Mouse (Mus musculus) ES-CJ7 (cell line): ENCODE data around the gene Zfp280d.

Experiments
- DNase-seq: peaks from one replicate; pipeline ENCODE4 v3.0.0; 2011; ENCODE audit warnings: low read depth, low spot score

The Zfp280d gene

GRCm38 (mm10) chr9:72274677-72275076 lies at the start of gene Zfp280d:
Zfp280d (plus strand) TSS chr9:72274860.
- DNase-seq, result peak; percentile 89

DNA sequence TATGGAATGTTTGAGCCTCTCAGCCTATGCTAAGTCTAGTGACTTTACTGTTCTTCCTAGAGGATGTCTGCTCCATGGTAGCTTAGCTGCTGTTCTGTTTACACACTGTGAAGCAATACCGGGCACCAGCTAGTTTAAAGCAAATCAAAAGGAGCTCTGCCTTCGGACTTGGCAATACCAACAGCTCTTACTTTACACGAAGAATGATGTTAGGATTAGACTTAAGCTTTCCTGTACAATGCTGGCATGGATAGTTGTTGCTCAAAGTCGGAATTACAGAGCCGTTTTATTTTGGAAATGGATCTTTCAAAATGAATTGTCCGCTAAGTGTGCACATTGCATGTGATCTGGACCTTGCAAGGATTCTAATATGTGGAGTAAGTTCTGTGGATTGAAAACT lies 48.1 kb upstream of the Zfp280d start:
- no peak for DNase-seq

- no peak for DNase-seq
Measured at GRCm38 (mm10) chr9:72252656-72253055, 22.0 kb upstream of the Zfp280d start.

GRCm38 (mm10) chr9:72255227-72255626 lies 19.4 kb upstream of the Zfp280d start:
- peak; percentile 57 for DNase-seq

DNA sequence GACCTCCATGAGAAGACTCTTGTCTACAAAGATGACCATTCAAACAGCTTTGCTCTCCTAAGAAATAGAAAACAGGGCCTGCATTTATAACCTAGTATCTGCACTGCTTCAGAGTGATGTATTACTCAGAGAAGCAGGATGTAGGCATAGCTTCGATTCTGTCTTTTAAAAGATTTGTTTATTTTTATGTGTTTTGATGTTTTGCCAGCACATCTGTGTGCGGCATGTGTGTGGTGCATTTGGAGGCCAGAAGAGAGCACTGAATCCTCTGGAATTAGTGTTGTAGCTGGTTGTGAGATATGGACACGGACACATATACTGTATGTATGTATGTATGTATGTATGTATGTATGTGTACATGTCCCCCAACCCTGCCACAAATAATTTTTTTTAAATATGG lies 18.0 kb upstream of the Zfp280d start:
- DNase-seq, result no peak

DNA sequence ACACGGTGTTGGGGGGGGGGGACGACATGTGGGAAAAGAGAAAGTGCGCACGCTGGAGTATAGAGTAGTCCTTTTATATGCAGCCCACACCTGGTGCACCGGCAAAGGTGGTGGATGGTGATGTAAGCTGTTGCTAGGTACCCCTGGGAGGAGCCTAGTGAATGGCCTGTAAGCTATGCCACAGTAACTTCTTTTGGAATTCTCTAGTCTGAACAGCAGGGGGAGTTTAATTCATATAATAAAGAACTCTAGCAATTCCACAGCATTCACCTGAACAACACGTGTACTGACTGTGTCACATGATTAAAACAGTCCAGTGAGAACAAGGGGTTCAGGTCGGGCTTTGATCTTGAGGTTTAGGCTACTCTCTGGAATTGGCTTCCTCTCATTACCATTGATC lies 14.3 kb upstream of the Zfp280d start:
- DNase-seq, result peak; percentile 80

- peak; percentile 50 for DNase-seq
Measured at GRCm38 (mm10) chr9:72264859-72265258, 9.8 kb upstream of the Zfp280d start.

DNA sequence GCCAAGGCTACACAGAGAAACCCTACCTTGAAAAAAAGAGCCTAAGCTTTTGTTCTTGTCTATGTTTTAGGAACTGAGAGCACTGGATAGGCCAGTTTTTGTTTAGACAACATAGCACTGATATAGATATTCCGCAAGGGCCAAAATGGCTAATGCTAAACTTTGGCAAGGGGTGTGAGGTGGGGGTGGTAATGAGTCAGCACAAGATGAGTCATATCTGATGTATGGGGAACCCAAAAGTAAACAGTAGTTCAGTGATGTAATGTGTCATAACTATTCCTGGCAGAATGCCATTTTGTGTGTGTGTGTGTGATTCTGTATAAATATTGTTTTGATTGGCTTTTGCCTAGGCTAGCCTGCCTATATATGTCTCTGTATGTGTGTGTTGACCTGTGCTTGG lies 4.5 kb upstream of the Zfp280d start:
- no peak for DNase-seq

DNA sequence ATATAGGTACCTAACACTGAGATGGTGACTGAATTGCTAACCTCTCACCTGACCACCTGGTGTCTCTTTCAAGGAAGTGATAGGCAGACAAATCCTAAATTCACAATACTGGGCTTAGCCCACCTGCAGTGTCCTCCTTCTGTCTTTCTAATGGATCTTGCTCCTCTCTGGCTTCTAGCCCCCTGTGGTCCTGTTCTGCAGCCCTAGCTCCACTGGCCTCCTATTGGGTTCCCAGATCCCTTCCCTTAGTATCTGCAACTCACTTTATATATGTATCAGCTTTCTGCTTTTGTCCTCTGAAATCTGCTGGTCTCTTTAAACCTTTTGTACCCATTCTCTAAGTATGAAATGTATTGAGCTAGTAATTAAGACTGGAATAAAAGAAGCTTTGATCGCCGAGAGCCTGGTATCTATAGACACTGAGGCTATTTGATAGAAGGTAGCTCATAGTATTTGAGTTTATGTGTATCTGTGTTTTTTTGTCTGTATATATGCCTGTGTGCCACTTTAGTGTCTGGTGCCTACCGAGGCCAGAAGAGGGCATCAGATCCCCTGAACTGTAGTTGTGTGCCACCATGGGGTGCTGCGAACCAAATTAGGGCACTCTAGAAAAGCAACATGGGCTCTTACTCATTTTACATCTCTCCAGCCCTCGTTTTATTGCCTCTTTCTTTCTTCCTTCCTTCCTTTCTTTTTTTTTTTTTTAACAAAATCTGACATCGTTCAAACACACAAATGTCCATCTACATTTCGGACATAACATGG lies 832 bp upstream of the Zfp280d start:
- peak; percentile 42 for DNase-seq

DNA sequence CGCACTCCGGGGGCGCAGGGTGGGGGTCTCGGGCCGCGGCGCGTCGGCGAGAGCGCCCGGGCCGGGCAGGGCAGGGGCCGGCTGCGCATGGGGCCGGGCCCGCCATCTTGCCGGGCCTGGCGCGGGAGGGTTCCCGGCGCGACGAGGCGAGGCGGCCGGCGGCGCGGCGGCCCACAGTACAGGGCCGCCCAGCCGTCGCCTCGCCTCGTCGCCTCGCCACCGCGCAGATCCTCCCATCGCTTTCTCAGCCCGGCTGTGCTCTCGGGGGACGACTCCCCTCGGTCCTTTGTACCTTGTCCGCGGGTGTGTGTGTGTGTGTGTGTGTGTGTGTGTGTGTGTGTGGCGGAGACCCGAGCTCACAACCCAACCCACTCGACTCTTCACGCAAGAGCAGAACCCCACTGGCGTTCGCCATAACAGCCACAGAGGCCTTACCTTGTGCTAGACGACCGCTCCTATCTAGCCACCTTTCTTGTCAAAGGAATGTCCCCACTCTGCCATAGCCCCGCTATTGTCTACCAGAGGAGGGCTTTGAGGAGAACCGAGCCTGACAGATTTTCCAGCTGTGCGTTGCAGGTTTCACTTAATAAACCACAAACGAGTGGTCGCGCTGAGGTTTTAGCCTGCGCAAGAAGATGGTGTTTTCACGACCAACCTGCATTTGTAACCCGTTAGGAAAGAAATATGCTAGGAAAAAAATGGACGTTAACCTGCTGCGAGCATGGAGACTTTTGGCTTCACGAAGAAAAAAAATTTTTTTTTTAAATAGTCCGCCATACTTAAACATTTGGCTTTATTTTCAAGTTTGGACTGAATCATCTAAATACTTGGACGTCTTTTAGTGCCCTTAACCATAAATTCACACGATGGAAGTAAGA lies 680 bp downstream of the Zfp280d start:
- DNase-seq, result peak; percentile 55

DNA sequence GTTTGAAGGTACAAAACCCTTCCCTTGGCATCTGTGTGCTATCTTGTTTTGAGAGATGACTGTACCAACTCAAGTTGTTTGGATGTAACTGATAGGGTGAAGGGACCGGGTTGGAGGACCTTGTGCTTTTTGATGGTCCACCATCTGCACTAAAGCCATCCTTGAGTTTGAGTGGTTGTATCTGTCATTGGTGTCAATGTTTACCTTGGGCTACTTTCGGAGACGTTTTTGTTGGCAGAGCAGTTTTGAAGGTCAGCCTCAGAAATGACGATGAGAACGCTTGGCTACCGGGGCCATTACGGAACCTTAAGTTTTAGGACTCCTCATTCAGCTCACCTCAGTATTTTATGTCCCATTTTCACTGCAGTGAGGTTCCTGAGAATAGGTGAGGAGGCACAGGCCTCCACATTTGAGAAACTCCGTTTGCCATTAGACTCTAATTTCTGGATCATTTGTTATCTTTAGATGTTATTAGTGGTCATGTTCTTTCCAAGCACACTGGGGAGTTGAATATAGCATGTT lies 1.4 kb downstream of the Zfp280d start:
- no peak for DNase-seq

DNA sequence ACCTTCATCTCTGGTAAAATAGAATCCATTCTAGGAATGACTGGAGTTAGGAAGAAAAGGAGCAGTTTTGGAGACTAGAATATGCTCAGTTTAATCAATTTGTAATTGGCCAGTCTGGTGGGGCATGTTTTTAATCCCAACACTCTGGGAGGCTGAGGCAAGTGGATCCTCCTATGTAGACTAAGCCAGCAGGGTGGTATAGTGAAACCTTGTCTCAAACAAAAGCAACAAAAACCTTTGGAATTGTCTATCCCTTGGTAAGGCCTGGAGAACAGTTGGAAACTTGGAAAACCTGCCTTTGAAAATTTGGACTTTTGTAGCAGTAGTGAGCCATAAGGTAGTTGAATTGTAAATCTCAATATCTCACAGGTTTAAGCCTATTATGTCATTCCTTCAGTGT lies 2.3 kb downstream of the Zfp280d start:
- no peak for DNase-seq

GRCm38 (mm10) chr9:72279943-72280342 lies 5.3 kb downstream of the Zfp280d start:
- no peak for DNase-seq

DNA sequence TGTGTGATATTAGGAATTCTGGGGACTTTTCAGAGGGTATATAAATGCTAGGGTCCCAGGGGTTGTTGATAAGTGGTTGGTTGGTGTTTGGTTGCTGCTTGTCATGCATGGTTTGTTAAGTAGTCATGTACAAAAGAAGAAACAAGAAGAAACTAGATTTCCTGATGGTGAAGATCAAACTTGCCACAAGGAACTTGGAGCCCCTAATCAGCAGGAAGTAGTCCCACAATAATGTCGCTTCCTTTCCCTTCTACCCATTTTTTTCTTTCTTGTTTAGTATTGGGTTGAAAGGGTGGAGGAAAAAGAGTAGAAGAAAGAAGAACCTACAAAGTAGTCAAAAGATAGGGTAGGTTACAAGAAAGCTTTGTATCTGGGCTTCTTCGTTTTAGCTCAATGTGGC lies 13.0 kb downstream of the Zfp280d start:
- DNase-seq, result no peak

- no peak for DNase-seq
Measured at GRCm38 (mm10) chr9:72288210-72288609, 13.6 kb downstream of the Zfp280d start.

DNA sequence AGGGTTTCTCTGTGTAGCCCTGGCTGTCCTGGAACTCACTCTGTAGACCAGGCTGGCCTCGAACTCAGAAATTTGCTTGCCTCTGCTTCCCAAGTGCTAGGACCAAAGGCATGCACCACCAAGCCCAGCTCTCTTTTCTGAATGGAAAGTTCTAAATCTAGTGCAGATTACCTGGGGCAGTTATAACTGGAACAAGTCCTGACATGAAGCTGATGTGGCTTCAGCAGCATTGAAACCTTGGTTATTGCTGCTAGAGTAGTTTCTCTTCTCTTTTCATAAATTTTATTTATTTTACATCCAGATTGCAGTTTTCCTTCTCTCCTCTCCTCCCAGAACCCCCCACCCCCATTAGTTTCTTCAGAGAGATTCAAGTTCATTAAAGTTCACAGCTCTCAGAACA lies 14.4 kb downstream of the Zfp280d start:
- no peak for DNase-seq

GRCm38 (mm10) chr9:72294076-72294475 lies 19.4 kb downstream of the Zfp280d start:
- DNase-seq, result no peak

DNA sequence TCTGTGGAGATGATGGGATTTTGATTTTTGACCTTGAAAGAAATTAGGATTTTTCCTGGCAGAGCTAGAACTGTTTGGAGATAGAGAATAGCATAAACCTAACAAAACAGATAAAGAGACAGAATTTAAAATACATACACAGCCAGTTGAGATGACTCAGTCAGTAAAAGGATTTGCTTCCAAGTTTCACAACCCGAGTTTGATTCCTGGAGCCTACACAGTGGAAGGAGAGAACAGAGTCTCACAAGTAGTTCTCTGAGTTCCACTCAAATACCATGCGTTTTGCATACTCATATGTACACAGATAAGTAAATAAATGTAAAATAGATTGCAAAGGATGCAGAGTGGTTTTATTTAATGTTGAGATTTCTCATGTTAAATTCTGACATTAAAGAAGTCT lies 35.1 kb downstream of the Zfp280d start:
- DNase-seq, result no peak

GRCm38 (mm10) chr9:72333221-72333620 lies 58.6 kb downstream of the Zfp280d start:
- DNase-seq, result no peak

DNA sequence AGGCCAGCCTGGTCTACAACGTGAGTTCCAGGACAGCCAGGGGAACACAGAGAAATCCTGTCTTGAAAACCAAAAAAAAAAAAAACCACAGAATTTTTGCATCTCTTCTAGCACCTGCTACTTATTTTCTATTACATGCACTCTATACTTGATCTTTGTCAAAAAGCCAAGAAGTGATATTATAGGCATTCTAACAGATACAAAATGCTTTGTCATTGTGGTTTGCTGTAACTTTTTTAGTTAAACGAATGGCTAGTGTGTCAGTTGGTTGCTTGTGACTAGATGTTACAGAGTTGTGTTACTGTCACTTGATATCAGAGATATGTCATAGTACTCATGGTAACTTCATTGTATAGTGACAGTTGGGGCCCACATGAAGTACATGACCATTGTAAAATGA lies 61.4 kb downstream of the Zfp280d start:
- DNase-seq, result no peak

DNA sequence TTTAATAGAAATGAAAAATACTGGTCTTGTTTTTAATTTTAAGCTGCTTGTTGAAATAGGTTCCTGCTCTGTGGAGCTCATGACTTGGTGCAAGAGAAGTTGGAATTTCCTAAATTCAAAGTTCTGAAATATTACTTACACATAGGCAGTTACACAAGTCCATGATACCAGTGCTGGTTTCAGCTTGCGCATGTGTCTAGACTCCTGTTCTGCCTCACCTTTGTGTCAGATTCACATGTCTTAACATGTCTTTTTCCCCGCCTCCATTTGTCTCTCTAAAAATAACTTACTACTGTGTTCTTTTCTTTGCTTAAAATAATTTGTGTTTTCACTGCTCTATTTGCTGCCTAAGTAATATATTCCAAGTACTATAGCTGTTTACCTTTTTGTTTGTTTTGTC lies 64.5 kb downstream of the Zfp280d start:
- DNase-seq, result peak; percentile 11

- no peak for DNase-seq
Measured at GRCm38 (mm10) chr9:72343844-72344243, 69.2 kb downstream of the Zfp280d start.

DNA sequence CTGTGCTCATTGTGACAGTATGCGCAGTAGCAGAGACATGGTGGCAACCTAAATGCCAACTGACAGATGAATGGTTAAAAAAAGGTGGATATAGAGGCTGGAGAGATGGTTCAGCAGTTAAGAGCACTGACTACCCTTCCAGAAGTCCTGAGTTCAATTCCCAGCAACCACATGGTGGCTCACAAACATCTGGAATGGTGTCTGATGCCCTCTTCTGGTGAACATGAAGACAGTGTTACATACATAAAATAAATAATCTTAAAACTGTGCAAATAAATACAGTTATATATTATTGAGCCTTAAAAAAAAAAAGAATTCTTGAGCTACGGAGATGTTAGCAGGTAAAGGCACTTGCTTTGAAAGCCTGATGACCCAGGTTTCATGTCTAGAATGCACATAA lies 97.7 kb downstream of the Zfp280d start:
- DNase-seq, result no peak
